Mouse (Mus musculus): ENCODE results near the gene Slc1a7. TPM values are rescaled to one million over a fixed set of nuclear protein-coding genes. Genes with fewer than 3 reads are reported as not detected.

The Slc1a7 gene
- polyA plus RNA-seq, 1 experiment = 0.03 TPM

DNA sequence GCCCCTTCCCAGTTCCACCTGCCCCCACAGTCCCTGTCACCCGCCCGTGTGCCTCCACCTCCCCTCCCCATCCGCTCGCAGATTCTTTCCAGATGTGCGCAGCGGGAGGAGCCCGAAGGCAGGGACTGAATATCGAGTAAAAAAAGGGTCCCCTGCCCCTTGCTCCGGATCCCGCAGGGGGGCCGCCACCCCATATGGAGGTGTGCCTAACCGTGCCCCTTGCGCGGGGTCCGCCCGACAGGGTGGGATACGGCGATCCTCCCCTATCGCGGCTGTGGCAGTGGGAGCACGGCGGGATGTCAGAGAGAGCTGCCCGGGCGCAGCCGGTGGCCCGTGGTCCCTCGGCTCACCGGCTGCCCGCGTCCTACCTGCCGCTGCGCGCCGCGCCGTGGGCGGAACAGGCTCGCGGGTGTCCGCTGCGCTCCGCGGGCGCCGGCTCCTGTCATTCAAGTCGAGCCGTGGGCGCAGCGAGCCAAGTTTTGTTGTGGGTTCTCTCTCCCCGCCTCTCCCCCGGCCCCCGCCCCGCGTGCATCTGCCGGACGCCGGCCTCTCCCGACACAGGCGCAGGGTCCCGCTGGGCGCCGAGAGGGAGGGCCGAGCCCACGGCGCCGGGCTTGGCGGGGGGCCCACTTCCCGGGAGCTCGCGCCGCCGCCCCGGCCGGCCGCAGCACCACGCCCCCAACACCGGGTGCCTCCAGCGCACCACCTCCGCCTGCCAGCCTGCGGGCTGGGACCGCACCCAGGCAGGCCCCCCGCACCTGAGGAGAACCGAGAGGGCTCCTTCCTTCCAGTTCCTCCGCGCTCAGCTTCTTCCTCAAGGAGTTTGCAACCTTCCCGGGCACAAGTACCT lies 63.6 kb downstream of the Slc1a7 start:
- DNase-seq = peak; percentile 60
- Histone ChIP-seq H3K4me1 (ENCODE audit: control insufficient read depth, insufficient read depth, low read length) (peaks cover 7% of the 10 kb centered on the region), H3K27me3 (replicated peaks; ENCODE audit: control insufficient read depth, insufficient read depth, low read length) (no peaks in the 10 kb centered on the region), H3K36me3 (ENCODE audit: control insufficient read depth, insufficient read depth, low read length) (no peaks in the 10 kb centered on the region), H3K4me3 (ENCODE audit: insufficient read depth, low read depth, low read length) (peak overlapping the region; percentile 50), H3K27ac (ENCODE audit: insufficient read depth, low read depth, low read length) (no peak overlapping the region; the same call in 1 of the 2 replicates)
- WGBS = under 1% methylated on average over 78 of the region's 86 CpGs
- no peak for TF ChIP-seq CTCF (conservative IDR thresholded peaks at IDR 0.05; ENCODE audit: insufficient read depth, insufficient read length, low read depth, low read length)

DNA sequence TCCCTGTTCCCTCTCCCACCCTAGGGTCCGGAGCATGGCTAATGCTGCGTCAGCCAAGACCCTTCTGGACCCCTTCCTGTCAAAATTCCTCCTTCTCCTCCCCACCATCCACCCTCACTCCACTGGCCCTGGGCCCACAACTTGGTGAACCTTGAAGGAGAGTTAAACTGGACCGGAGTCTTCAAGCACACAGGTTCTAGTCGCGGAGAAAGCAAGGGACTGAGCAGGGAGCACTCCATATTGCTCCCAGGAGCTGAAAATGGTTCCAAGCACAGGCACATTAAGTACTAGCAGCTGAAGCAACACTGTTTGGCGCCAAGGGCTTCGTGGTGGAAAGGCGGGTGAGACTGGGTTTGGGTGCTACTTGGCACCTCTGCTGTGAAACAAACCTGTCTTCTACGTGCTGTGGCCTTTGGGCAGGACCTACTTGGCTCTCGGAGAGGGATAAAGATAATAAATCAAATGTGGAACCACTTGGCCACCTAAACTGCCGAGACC lies 64.3 kb downstream of the Slc1a7 start:
- peak; percentile 32 for DNase-seq
- peak overlapping the region; percentile 50 for H3K4me3 ChIP-seq (ENCODE audit: insufficient read depth, low read depth, low read length)
- H3K27ac ChIP-seq (ENCODE audit: insufficient read depth, low read depth, low read length) = no peak overlapping the region; the same call in 1 of the 2 replicates
- H3K4me1 ChIP-seq (ENCODE audit: control insufficient read depth, insufficient read depth, low read length) = peaks cover 7% of the 10 kb centered on the region
- TF ChIP-seq POLR2A (IDR thresholded peaks at IDR 0.05; ENCODE audit: low read depth, low read length) (no peak), CTCF (conservative IDR thresholded peaks at IDR 0.05; ENCODE audit: insufficient read depth, insufficient read length, low read depth, low read length) (no peak)
- no peaks in the 10 kb centered on the region for H3K36me3 ChIP-seq (ENCODE audit: control insufficient read depth, insufficient read depth, low read length)
- H3K27me3 ChIP-seq (replicated peaks; ENCODE audit: control insufficient read depth, insufficient read depth, low read length) = no peaks in the 10 kb centered on the region
- 43% methylated on average over 11 of the region's 11 CpGs for WGBS

DNA sequence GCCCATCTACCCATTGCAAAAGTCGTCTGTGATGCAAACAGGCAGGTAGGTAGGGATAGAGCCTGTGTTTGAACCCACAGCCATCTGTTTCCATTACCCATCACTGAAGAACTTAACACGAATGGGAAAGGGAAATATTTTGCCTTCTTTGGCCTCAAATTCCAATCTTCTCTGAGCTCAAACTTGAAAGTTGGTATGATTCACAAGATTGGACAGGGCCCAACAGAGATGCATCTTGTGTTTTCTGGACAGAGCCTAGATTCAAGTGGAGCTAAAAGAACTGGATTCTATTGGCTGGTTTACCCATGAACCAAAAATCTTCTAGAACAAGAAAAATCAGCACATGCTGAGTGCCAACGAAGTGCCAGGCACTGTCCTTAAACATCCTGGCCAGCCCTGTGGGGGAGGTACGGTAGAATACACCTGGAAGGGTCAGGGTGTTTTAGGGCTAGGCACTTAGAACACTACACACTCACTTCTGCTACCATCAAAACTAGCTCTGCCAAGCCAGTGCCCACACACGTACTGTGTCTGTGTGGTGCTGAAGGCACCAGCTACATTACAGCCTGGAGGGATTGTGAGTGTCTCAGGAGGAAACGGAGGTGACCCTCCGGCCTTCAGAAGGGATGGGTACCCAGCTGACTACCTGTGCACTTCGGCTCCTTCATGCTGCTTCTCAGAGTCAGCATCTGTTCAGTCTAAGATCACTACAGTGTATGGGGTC lies 65.1 kb downstream of the Slc1a7 start:
- WGBS = 89% methylated on average over 8 of the region's 8 CpGs
- Histone ChIP-seq H3K4me3 (ENCODE audit: insufficient read depth, low read depth, low read length) (no peak overlapping the region), H3K27me3 (replicated peaks; ENCODE audit: control insufficient read depth, insufficient read depth, low read length) (no peaks in the 10 kb centered on the region), H3K36me3 (ENCODE audit: control insufficient read depth, insufficient read depth, low read length) (no peaks in the 10 kb centered on the region), H3K27ac (ENCODE audit: insufficient read depth, low read depth, low read length) (no peak overlapping the region), H3K4me1 (ENCODE audit: control insufficient read depth, insufficient read depth, low read length) (peaks cover 7% of the 10 kb centered on the region)
- DNase-seq = no peak
- no peak for TF ChIP-seq POLR2A (IDR thresholded peaks at IDR 0.05; ENCODE audit: low read depth, low read length)
- no peak for TF ChIP-seq CTCF (conservative IDR thresholded peaks at IDR 0.05; ENCODE audit: insufficient read depth, insufficient read length, low read depth, low read length)

DNA sequence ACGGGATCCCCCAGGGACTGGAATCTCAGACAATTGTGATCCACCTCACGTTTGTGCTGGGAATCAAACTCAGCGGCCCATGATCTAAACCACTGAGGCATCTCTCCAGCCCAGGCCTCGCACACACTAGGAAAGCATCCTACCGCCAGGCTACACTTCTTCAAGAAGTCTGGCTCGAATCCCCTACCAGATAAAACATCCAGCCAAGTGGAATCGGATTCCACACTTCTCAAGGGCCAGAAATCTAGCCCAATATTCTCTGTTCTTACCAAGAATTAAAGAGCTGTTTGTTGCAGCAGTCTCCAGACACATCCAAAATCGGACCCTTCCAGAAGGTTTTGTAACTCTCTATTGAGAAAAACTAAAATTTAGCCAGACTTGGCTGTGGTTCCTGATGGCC lies 68.9 kb downstream of the Slc1a7 start:
- Histone ChIP-seq H3K27me3 (replicated peaks; ENCODE audit: control insufficient read depth, insufficient read depth, low read length) (no peaks in the 10 kb centered on the region), H3K4me3 (ENCODE audit: insufficient read depth, low read depth, low read length) (no peak overlapping the region), H3K27ac (ENCODE audit: insufficient read depth, low read depth, low read length) (no peak overlapping the region), H3K36me3 (ENCODE audit: control insufficient read depth, insufficient read depth, low read length) (no peaks in the 10 kb centered on the region; the same call in 1 of the 2 replicates), H3K4me1 (ENCODE audit: control insufficient read depth, insufficient read depth, low read length) (peaks cover 5% of the 10 kb centered on the region)
- TF ChIP-seq CTCF (conservative IDR thresholded peaks at IDR 0.05; ENCODE audit: insufficient read depth, insufficient read length, low read depth, low read length) (no peak), POLR2A (IDR thresholded peaks at IDR 0.05; ENCODE audit: low read depth, low read length) (no peak)
- WGBS = 72% methylated on average over 8 of the region's 8 CpGs
- no peak for DNase-seq

DNA sequence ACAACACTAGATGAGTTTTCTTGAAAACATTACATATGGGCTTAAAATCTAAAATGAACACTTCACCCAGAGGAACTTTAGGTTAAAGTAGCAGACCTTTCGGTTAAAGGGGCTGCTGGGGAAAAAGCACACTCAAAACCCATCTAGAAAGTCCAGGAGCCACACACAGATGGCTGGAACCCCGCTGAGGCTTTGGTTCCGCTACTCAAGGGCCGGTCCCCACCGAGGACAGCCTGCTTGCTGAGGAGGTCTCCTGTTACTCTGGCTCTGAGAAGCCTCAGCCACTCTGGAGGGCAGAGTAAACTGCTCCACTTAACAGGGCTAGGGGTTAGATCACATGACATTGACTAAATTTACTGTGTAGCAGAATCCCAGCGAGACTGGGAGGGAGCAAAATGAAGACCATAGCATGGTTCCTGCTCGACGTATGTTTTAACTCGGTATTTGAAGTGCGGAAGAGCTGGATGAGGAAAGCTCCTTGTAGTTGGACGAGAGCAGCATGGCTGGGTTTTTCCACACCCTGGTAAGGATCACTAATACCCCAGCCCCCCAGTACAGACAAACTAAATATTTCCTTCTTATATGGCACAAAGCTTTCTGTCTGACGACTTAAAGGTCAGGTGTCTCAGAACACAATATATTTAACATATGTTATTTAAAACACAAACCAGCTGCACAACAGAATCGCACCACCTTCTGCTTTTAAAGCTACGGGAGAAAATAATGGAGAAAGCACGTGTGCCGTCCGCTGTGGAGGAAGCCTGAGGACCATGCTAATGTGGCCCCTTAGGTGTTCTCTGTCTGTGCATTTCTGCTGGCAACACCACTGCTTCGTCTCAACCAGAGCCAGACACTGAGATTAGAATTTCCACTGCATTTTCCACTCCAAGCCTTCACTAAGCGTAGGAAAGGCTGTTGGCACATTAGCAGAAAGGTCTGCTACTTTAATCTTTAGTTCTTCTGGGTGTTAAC lies 77.3 kb downstream of the Slc1a7 start:
- 74% methylated on average over 19 of the region's 19 CpGs for WGBS
- Histone ChIP-seq H3K36me3 (ENCODE audit: control insufficient read depth, insufficient read depth, low read length) (peaks cover 12% of the 10 kb centered on the region; the same call in 1 of the 2 replicates), H3K4me1 (ENCODE audit: control insufficient read depth, insufficient read depth, low read length) (no peaks in the 10 kb centered on the region), H3K27me3 (replicated peaks; ENCODE audit: control insufficient read depth, insufficient read depth, low read length) (no peaks in the 10 kb centered on the region), H3K4me3 (ENCODE audit: insufficient read depth, low read depth, low read length) (no peak overlapping the region), H3K27ac (ENCODE audit: insufficient read depth, low read depth, low read length) (no peak overlapping the region)
- no peak for DNase-seq
- TF ChIP-seq POLR2A (IDR thresholded peaks at IDR 0.05; ENCODE audit: low read depth, low read length) = no peak
- no peak for TF ChIP-seq CTCF (conservative IDR thresholded peaks at IDR 0.05; ENCODE audit: insufficient read depth, insufficient read length, low read depth, low read length)

DNA sequence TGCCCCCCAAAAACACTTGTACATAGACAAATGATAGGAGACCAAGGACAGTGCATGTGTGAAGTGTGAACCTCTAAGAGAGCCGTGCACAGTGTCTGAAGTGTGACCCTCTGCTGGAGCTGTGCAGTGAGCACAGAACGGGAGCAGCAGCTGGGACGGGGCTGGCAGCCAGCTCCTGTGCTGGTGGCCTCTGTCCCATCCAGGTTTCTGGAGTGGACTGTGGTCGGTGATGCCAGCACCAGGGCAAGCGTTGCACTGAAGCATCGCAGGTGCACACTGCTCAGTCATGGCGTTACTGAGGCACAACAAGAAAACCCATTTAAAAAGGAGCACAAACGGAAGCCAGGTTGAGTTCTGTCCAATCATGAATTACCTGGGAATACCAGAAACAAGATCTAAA lies 78.0 kb downstream of the Slc1a7 start:
- no peak for TF ChIP-seq CTCF (conservative IDR thresholded peaks at IDR 0.05; ENCODE audit: insufficient read depth, insufficient read length, low read depth, low read length)
- no peak for TF ChIP-seq POLR2A (IDR thresholded peaks at IDR 0.05; ENCODE audit: low read depth, low read length)
- Histone ChIP-seq H3K27me3 (replicated peaks; ENCODE audit: control insufficient read depth, insufficient read depth, low read length) (no peaks in the 10 kb centered on the region), H3K4me1 (ENCODE audit: control insufficient read depth, insufficient read depth, low read length) (no peaks in the 10 kb centered on the region), H3K27ac (ENCODE audit: insufficient read depth, low read depth, low read length) (no peak overlapping the region), H3K4me3 (ENCODE audit: insufficient read depth, low read depth, low read length) (no peak overlapping the region), H3K36me3 (ENCODE audit: control insufficient read depth, insufficient read depth, low read length) (peaks cover 12% of the 10 kb centered on the region; the same call in 1 of the 2 replicates)
- no peak for DNase-seq
- 68% methylated on average over 8 of the region's 8 CpGs for WGBS
